Mouse (Mus musculus) cerebellum, postnatal 25 days (tissue): ENCODE data around the gene Tef.

Experiments
- DNase-seq, 2 experiments: peaks; one replicate each; pipeline ENCODE4 v3.0.0; 2021; ENCODE audit warnings: mixed read lengths in 2 of 2

Tef gene

DNA sequence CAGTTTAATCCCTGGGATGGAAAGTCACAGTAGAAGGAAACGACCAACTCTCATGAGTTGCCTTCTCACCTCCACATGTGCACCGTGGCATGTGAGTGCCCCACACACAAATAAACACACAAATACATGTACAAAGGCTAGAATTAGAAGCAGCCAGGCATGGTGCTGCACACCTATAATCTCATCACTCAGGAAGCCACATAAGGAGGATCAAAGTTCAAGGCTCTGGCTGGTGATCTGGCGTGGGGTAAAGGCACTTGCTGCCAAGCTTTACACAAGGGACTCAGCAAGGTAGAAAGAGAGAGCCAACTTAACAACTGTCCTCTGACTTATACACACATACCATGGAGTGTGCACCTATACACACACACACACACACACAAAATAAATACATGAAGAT lies 1.8 kb upstream of the Tef start:
- no peak for DNase-seq

- DNase-seq, result peak; percentile 87 to 88
Observed at GRCm38 (mm10) chr15:81802941-81803351, 725 bp downstream of the Tef start.

- peak in 1 of 2 experiments; percentile 42 for DNase-seq
Observed at GRCm38 (mm10) chr15:81803425-81803951, 1.3 kb downstream of the Tef start.

DNA sequence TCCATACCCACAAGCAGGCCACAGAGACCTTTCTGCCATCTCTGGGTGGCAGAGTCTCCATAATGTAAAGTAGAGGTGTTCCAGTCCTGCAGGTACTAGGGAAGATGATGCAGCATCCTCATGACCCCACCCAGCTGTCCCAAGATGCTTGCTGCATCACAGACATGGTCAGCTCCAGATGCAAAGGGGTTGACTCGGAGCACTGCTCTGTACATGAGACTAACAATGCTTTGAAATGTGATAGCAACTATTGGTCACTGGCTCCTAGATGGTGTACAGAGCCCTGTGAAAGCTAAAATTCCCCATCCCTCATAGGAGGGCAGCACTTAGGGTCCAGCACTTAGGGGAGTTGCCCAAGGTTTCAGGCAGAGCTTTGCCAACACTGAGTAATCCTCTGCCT lies 2.0 kb downstream of the Tef start:
- no peak for DNase-seq

GRCm38 (mm10) chr15:81804883-81805282 lies 2.7 kb downstream of the Tef start:
- DNase-seq, result no peak

GRCm38 (mm10) chr15:81805624-81806023 lies 3.4 kb downstream of the Tef start:
- peak; percentile 37 to 61 for DNase-seq

DNA sequence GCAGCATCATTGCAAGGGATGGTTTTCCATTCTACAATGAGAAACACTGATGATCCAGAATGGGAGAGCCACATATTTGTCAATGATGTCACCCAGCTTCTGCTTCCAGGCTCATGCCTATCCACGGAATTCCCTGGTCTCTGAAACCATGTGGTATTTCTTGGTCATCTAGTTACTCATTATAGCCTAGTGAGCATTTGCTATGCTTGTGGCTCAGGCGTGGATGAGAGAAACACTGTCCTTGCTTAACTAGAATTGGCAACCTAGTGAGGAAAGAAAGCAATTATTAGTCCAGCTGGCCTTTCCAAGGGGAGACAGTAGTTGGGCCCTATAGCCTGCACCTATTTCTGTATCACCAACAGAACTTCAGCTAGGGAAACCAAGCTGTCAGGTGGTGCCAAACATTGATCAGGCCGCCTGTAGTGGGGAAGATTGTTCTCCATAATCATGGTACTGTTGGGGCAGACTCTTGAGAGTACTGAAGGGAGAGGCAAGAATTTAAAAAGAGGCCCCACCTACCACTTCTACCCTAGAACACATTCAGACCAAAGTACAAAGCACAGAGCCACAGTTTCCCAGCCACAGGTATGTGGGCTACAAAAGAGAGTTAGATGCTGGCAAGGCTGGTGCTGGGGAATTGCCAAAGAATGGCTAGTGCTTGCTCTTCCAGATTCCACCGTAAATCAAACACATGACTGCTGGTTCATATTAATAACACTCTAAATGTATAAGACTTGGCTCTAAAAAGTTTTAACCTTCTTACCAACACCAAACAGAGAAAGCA lies 4.6 kb downstream of the Tef start:
- no peak for DNase-seq

GRCm38 (mm10) chr15:81808799-81809198 lies 6.6 kb downstream of the Tef start:
- DNase-seq, result no peak

GRCm38 (mm10) chr15:81809550-81809949 lies 7.3 kb downstream of the Tef start:
- DNase-seq, result no peak

- peak; percentile 82 to 84 for DNase-seq
Observed at GRCm38 (mm10) chr15:81810150-81810549, 7.9 kb downstream of the Tef start.

- DNase-seq, result peak; percentile 98 to 99
Observed at GRCm38 (mm10) chr15:81810671-81811598, 8.7 kb downstream of the Tef start.

- no peak for DNase-seq
Observed at GRCm38 (mm10) chr15:81811599-81811996, 9.4 kb downstream of the Tef start.

- no peak for DNase-seq
Observed at GRCm38 (mm10) chr15:81812287-81812686, 10.1 kb downstream of the Tef start.

GRCm38 (mm10) chr15:81812696-81813631 lies 10.7 kb downstream of the Tef start:
- no peak for DNase-seq

DNA sequence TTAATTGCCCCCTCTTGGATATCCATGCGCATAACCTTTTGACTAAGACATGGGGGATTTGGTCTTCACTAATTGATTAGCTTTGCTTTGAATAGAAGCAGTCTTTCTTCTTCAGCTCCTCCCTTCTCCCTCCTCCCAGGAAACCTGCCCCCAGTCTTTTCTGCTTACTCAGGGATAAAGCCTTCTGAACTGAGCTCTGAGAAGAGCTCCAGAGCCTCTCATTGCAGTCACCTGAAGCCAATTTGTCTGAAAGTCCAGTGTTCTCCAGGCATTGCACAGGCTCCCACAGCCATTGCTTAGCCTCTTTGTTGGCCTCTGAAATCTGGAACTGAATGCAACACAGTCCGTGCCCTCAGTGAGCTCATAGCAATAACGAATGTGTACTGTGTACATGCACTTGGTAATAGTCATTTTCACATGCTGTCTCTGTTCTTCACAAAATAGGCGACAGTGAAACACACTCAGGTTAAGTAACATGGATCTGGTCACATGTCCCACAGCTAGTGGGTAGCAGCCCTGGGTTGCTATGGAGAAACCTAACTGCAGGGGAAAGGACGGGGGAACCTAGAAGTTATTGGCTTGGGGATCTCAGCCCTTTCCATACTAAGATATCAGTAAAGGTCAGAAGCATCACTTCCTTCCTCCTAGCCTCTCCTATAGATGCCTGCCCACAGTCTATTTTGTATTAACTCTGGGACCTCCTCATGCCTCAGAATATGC lies 11.9 kb downstream of the Tef start:
- no peak for DNase-seq

- peak; percentile 62 to 71 for DNase-seq
Observed at GRCm38 (mm10) chr15:81814716-81815370, 12.6 kb downstream of the Tef start.

DNA sequence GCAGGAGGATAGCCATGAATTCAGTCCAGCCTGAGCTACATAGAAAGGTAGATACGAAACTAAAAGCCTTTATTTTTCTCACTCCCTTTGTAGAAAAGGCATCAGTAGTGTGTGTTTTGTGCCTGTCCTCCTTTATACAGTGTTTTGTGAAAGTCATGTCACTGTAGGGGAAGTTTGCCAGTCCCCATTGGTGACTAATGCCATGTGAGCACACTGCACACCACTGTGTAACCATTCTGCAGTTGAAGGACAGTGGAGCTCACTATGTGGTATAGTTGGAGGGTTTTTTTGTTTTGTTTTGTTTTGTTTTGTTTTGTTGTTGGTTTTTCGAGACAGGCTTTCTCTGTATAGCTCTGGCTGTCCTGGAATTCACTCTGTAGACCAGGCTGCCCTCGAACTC lies 16.2 kb downstream of the Tef start:
- no peak for DNase-seq

GRCm38 (mm10) chr15:81822631-81823030 lies 20.4 kb downstream of the Tef start:
- DNase-seq, result no peak

DNA sequence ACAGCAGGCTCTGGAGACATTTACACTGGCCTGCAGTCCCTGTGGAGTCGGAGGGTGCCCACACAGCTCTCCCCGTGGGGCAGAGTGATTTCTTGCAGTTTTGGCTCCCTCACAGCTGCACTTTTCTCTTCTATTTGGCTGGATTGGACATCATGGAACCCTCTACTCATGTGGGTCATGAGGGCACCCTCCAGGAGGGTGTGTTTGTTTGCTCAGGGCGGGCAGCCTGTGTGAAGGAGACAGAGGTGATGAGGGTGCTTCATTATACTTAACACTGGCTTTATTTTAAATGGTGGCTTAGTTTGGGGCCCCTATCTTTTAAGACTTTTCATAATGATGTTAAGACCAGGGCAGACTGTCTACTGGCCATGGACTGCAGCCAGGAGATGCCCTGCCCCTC lies 22.6 kb downstream of the Tef start:
- no peak for DNase-seq

- peak in 1 of 2 experiments; percentile 16 for DNase-seq
Observed at GRCm38 (mm10) chr15:81828426-81829207, 26.4 kb downstream of the Tef start.
